Mouse (Mus musculus) intestine, embryonic 15.5 days (tissue): ENCODE measurements around the gene Plxnd1. TPM values are rescaled to one million over a fixed set of nuclear protein-coding genes. Genes with fewer than 3 reads are reported as not detected.
A peak's percentile ranks its signal among the peaks of the same experiment; 100 is the strongest.

Experiments used
- ATAC-seq: fragments of 200-750 bp; cut with Nextera tagmentation; 2 replicates; pipeline ENCODE4 v1.8.0; 2017; ENCODE audit warnings: moderate TSS enrichment, moderate library complexity
- H3K27ac ChIP-seq: fragments of 300-500 bp; sonication (generic); 2 replicates; pipeline ENCODE4 v1.5.1; 2015; ENCODE audit warnings: mild to moderate bottlenecking, inconsistent platforms
- H3K27me3 ChIP-seq: fragments of 300-500 bp; sonication (generic); replicated peaks from 2 replicates; pipeline ENCODE4 v1.6.1; 2015; ENCODE audit warnings: inconsistent platforms
- H3K36me3 ChIP-seq: fragments of 300-500 bp; sonication (generic); 2 replicates; pipeline ENCODE4 v1.6.1; 2015; ENCODE audit warnings: inconsistent platforms
- H3K4me1 ChIP-seq: fragments of 300-500 bp; sonication (generic); replicated peaks from 2 replicates; pipeline ENCODE4 v1.6.1; 2015; ENCODE audit warnings: inconsistent platforms
- H3K4me2 ChIP-seq: fragments of 300-500 bp; sonication (generic); replicated peaks from 2 replicates; pipeline ENCODE4 v1.6.1; 2015; ENCODE audit warnings: mild to moderate bottlenecking, inconsistent platforms
- H3K4me3 ChIP-seq: fragments of 300-500 bp; sonication (generic); replicated peaks from 2 replicates; pipeline ENCODE4 v1.5.1; 2015; ENCODE audit warnings: inconsistent platforms
- H3K9ac ChIP-seq: fragments of 300-500 bp; sonication (generic); 2 replicates; pipeline ENCODE4 v1.6.1; 2015; ENCODE audit warnings: inconsistent platforms
- H3K9me3 ChIP-seq: fragments of 300-500 bp; sonication (generic); 2 replicates; pipeline ENCODE4 v1.6.1; 2016; ENCODE audit warnings: inconsistent platforms
- WGBS: fragments of 180-500 bp; shearing (Covaris S2); methylation state at CpG from one replicate; pipeline ENCODE4 v1.1.7; 2015; 5-methylcytosine and 5-hydroxymethylcytosine counted together
- polyA plus RNA-seq: library from polyadenylated mRNA; unstranded; fragments of >200 nt; fragmentation: Nextera tagmentation; extraction: Ambion mirVana; gene quantifications from 2 replicates; pipeline ENCODE4 v1.2.1, GENCODE M21; 2015

Gene Plxnd1
- polyA plus RNA-seq, 1 experiment from 2014 or later = 28.9 TPM

DNA sequence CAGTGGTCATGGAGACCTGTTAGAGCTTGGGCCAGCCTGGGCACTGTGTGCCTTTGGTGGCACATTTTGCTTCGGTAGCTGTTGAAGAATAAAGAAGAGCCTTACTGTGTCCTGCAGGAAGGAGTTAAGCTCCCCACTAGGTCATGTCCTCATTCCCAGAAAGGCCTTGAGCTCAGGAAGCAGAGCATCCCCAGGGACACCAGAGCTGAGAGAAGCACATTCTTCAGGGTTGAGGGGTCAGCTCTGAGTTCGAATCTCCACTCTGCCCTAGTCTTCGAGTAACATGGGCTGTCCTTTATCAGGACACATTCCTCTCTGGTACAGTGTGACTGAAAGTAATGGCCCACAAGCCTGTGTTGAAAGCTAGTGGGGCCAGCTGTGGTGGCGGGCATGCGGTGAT lies 74.9 kb downstream of the Plxnd1 start:
- Histone ChIP-seq H3K27me3 (no peaks in the 10 kb centered on the region), H3K36me3 (no peaks in the 10 kb centered on the region)
- WGBS = 92% methylated on average over 5 of the region's 5 CpGs

DNA sequence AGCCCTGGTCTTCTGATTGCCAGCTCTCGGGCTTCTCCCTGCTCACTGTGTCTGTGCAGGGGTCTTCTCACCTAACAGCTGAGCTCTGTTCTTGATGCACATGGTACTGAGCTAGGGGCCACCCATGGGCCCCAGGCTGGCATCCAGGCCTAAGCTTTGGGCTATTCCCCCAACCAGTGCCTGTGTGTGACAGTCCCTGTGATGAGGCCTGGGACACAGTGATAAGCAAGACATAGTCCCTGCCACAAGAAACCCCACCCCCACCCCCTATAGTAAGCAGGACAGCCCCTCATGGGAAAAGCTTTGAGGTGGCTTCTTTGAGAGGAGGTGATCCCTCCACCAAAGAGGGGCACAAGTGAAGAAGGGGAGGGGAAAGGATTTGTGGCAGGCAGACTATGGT lies 76.2 kb downstream of the Plxnd1 start:
- Histone ChIP-seq H3K27ac (no peak overlapping the region), H3K36me3 (no peaks in the 10 kb centered on the region), H3K4me3 (no peak overlapping the region), H3K9me3 (no peaks in the 10 kb centered on the region), H3K27me3 (no peaks in the 10 kb centered on the region), H3K4me1 (no peaks in the 10 kb centered on the region), H3K4me2 (no peak overlapping the region), H3K9ac (no peak overlapping the region)
- ATAC-seq = no peak
- WGBS = 95% methylated on average over 1 of the region's 1 CpGs

More for the DNA sequence above, 74.9 kb downstream of the Plxnd1 start:
- Histone ChIP-seq H3K4me2 (no peak overlapping the region), H3K9me3 (no peaks in the 10 kb centered on the region), H3K4me1 (peaks cover 5% of the 10 kb centered on the region), H3K9ac (no peak overlapping the region), H3K27ac (no peak overlapping the region), H3K4me3 (no peak overlapping the region)
- no peak for ATAC-seq

- Histone ChIP-seq H3K4me3 (no peak overlapping the region), H3K27ac (no peak overlapping the region), H3K4me2 (no peak overlapping the region), H3K9ac (no peak overlapping the region), H3K27me3 (no peaks in the 10 kb centered on the region), H3K4me1 (no peaks in the 10 kb centered on the region), H3K9me3 (no peaks in the 10 kb centered on the region), H3K36me3 (no peaks in the 10 kb centered on the region)
- ATAC-seq = no peak
- WGBS = 79% methylated on average over 5 of the region's 5 CpGs
Measured at GRCm38 (mm10) chr6:115916611-115917010, 78.2 kb downstream of the Plxnd1 start.

DNA sequence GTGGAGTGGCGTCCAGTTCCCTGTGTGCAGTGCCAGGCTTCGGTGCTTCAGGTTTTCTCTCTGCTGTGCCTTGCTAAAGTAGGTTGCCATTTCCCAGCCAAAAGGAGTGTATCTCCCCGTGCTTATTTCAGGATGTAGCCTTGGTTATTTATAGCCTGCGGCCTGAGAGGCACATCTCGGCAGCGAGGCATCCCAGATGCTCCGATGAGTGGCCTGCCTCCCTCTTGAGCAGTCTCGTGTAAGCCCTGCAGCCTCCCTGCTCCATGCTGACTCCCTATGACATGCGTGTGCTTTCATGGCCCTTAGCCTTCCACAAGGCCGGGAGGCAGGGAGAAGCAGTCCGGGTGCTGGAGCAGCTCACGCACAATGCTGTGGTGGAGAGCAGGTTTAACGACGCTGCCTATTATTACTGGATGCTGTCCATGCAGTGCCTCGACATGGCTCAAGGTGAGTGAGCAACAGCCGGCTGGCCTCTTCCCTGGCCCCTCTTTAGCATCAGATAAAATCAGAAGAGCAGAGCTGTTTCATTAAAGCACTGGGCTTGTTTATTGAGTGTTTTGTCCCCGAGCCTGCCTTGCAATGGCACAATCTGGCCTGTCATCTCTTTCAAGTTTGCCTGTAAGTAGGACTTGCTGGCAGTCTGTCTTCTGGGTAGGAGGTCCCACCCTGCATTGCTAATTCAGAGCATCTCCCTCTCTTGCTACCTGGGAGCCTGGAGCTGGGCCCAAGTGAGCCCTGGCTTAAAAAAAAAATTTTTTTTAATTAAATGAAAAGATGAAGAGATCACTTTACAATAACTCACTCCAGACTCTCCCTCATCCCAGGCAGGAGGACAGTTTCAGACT lies 79.0 kb downstream of the Plxnd1 start:
- Histone ChIP-seq H3K9me3 (no peaks in the 10 kb centered on the region), H3K4me2 (no peak overlapping the region), H3K27me3 (no peaks in the 10 kb centered on the region), H3K36me3 (no peaks in the 10 kb centered on the region), H3K27ac (no peak overlapping the region), H3K4me1 (no peaks in the 10 kb centered on the region), H3K4me3 (no peak overlapping the region), H3K9ac (0 out of 2 replicates have a peak overlapping the region, but pooled peaks have one; percentile 23)
- 50% methylated on average over 17 of the region's 17 CpGs for whole genome bisulfite sequencing
- ATAC-seq = no peak

GRCm38 (mm10) chr6:115914511-115915202 lies 80.1 kb downstream of the Plxnd1 start:
- H3K9me3 ChIP-seq = no peaks in the 10 kb centered on the region
- H3K36me3 ChIP-seq = no peaks in the 10 kb centered on the region
- H3K4me3 ChIP-seq = no peak overlapping the region
- H3K27me3 ChIP-seq = no peaks in the 10 kb centered on the region
- no peaks in the 10 kb centered on the region for H3K4me1 ChIP-seq
- H3K4me2 ChIP-seq = no peak overlapping the region
- no peak overlapping the region for H3K9ac ChIP-seq
- ATAC-seq = no peak
- 87% methylated on average over 15 of the region's 15 CpGs for WGBS
- H3K27ac ChIP-seq = no peak overlapping the region

DNA sequence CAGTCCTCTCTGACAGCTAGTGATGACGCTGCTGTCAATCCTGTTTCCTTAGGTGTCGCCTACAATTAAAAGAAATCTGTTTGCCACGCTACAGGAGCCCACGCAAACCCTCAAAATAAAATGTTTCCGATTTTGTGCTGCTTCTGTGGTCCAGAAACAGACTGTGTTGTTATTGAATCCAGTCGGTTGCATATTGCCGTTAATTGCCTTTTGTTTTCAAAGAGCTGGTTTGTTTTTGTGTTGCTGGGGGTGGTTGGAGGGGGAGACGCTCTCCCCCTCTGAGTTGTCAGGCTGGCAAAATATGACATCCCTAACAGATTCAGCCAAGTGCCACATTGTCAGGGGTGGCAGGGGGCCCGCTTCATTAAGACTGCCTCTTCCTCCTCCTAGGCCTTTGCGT lies 81.3 kb downstream of the Plxnd1 start:
- no peak for ATAC-seq
- Histone ChIP-seq H3K36me3 (no peaks in the 10 kb centered on the region), H3K9me3 (no peaks in the 10 kb centered on the region), H3K4me1 (no peaks in the 10 kb centered on the region), H3K9ac (no peak overlapping the region), H3K27me3 (no peaks in the 10 kb centered on the region), H3K27ac (no peak overlapping the region), H3K4me3 (no peak overlapping the region), H3K4me2 (no peak overlapping the region)
- WGBS = 86% methylated on average over 10 of the region's 10 CpGs

DNA sequence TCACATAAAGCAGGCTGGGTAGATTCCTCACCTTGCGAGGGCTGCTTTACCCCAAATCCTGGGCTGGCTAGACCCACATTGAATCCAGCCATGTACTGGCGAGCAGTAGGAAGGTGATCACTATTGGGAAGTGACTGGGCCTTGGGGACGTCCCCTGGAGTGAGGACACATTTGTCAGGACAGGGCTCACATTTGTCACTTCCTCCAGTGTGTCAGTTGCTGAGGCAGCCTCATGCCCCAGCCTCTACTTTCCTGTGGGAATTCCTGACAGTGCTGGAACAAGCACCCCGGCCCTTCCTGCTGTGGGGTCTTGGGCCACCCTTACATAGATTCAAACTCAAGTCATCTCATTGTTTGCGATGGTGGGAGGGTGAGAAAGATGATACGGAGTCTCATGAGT lies 83.0 kb downstream of the Plxnd1 start:
- Histone ChIP-seq H3K27me3 (no peaks in the 10 kb centered on the region), H3K4me1 (no peaks in the 10 kb centered on the region), H3K4me3 (no peak overlapping the region), H3K4me2 (no peak overlapping the region), H3K36me3 (no peaks in the 10 kb centered on the region), H3K9me3 (no peaks in the 10 kb centered on the region), H3K27ac (no peak overlapping the region), H3K9ac (no peak overlapping the region)
- 83% methylated on average over 6 of the region's 6 CpGs for WGBS
- no peak for ATAC-seq

GRCm38 (mm10) chr6:115909940-115910339 lies 84.9 kb downstream of the Plxnd1 start:
- H3K4me1 ChIP-seq = no peaks in the 10 kb centered on the region
- 55% methylated on average over 8 of the region's 8 CpGs for WGBS

GRCm38 (mm10) chr6:115909052-115909451 lies 85.8 kb downstream of the Plxnd1 start:
- Histone ChIP-seq H3K4me1 (no peaks in the 10 kb centered on the region), H3K4me3 (no peak overlapping the region), H3K36me3 (peaks cover 7% of the 10 kb centered on the region), H3K9me3 (no peaks in the 10 kb centered on the region), H3K27ac (no peak overlapping the region), H3K27me3 (no peaks in the 10 kb centered on the region), H3K9ac (no peak overlapping the region), H3K4me2 (no peak overlapping the region)
- WGBS = 80% methylated on average over 3 of the region's 3 CpGs
- no peak for ATAC-seq

More at GRCm38 (mm10) chr6:115909940-115910339, 84.9 kb downstream of the Plxnd1 start:
- peaks cover 7% of the 10 kb centered on the region for H3K36me3 ChIP-seq
- no peak overlapping the region for H3K4me3 ChIP-seq
- H3K4me2 ChIP-seq = no peak overlapping the region
- no peak overlapping the region; the same call in 1 of the 2 replicates for H3K27ac ChIP-seq
- no peak overlapping the region for H3K9ac ChIP-seq
- H3K9me3 ChIP-seq = no peaks in the 10 kb centered on the region
- ATAC-seq = peak; percentile 44; the same call in 1 of the 2 replicates
- H3K27me3 ChIP-seq = no peaks in the 10 kb centered on the region

DNA sequence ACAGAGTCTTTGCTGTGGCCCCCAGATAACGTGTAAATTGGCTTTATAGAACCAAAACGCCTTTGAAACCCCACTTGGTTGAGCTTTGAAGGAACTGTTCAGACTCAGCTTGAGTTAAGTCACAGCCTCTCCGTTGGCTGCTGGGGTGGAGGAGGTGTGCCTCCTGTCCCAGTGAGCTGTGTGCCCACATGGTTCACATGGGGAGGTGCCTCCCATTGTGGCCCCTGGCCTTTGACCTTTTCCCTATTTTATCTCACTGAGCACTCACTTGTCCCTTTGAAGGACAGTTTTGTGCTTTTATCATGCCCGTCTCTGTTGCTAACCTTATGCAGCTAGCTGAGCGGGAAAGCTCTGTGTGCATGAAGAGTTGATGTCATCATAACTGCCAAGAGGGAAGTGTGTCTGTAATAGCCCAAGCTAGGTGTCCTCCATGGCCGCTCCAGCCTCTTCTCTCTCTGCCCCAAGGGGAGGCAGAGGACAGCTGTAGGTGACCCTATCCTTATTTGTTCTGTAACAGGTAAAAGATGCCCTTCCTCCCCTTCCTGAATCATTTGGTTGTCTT lies 86.3 kb downstream of the Plxnd1 start:
- Histone ChIP-seq H3K27ac (no peak overlapping the region), H3K36me3 (peaks cover 7% of the 10 kb centered on the region)

DNA sequence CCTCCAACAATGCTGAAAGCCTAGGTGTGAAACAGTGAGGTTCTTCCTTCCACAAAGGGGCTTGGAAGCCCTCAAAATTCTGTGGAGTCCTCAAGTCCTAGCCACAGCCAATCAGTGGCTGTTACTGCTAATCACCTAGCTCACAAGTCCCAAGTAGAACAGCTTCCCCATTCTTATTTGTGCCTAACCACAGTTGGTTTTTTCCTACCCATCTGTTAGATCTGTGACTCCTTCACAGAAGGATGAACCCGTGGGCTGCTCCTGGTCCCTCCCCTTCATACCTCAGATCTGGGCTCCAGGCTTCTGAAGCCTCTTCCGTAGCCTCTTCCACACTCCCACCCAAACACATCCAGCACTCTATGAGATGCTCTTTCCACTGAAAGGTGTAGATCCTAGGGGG lies 87.9 kb downstream of the Plxnd1 start:
- Histone ChIP-seq H3K27me3 (no peaks in the 10 kb centered on the region), H3K4me1 (0 out of 2 replicates have a peak, but pooled peaks cover 3% of the 10 kb centered on the region), H3K9ac (no peak overlapping the region), H3K36me3 (peaks cover 7% of the 10 kb centered on the region), H3K4me2 (no peak overlapping the region), H3K9me3 (no peaks in the 10 kb centered on the region), H3K27ac (no peak overlapping the region), H3K4me3 (no peak overlapping the region)
- ATAC-seq = no peak
- WGBS = 68% methylated on average over 2 of the region's 2 CpGs

More for the DNA sequence above, 86.3 kb downstream of the Plxnd1 start:
- Histone ChIP-seq H3K27me3 (no peaks in the 10 kb centered on the region), H3K9me3 (no peaks in the 10 kb centered on the region), H3K4me1 (no peaks in the 10 kb centered on the region), H3K4me3 (no peak overlapping the region), H3K4me2 (no peak overlapping the region), H3K9ac (no peak overlapping the region)
- 49% methylated on average over 6 of the region's 6 CpGs for WGBS
- peak; percentile 26; the same call in 1 of the 2 replicates for ATAC-seq

GRCm38 (mm10) chr6:115906455-115906854 lies 88.3 kb downstream of the Plxnd1 start:
- no peak overlapping the region for H3K9ac ChIP-seq
- 74% methylated on average over 1 of the region's 1 CpGs for WGBS
- H3K27ac ChIP-seq = no peak overlapping the region
- no peak overlapping the region for H3K4me2 ChIP-seq
- no peak for ATAC-seq
- no peaks in the 10 kb centered on the region for H3K27me3 ChIP-seq
- H3K36me3 ChIP-seq = peaks cover 7% of the 10 kb centered on the region
- 0 out of 2 replicates have a peak, but pooled peaks cover 7% of the 10 kb centered on the region for H3K4me1 ChIP-seq
- no peak overlapping the region for H3K4me3 ChIP-seq
- H3K9me3 ChIP-seq = no peaks in the 10 kb centered on the region
